Mouse (Mus musculus) layer of hippocampus, postnatal 25 days (tissue): ENCODE measurements around the gene Usp36. TPM values are rescaled to one million over a fixed set of nuclear protein-coding genes. Genes with fewer than 3 reads are reported as not detected.
"Not testable (repeated sequence)": the region's sequence is repeated elsewhere in the genome, so short reads cannot be mapped to it uniquely, and the experiment has no call there.

ENCODE experiments used
- DNase-seq, 2 experiments: peaks; one replicate each; pipeline ENCODE4 v3.0.0; 2022; ENCODE audit warnings: mixed read lengths in 2 of 2, low spot score in 1 of 2; ENCODE audit errors: extremely low spot score in 1 of 2
- total RNA-seq, 2 experiments: library from RNA; stranded (reverse); gene quantifications; 2 replicates each; pipeline ENCODE4 v1.2.3; 2021

The Usp36 gene
- total RNA-seq, 2 experiments from 2014 or later, result 20.3 to 26.7 TPM

DNA sequence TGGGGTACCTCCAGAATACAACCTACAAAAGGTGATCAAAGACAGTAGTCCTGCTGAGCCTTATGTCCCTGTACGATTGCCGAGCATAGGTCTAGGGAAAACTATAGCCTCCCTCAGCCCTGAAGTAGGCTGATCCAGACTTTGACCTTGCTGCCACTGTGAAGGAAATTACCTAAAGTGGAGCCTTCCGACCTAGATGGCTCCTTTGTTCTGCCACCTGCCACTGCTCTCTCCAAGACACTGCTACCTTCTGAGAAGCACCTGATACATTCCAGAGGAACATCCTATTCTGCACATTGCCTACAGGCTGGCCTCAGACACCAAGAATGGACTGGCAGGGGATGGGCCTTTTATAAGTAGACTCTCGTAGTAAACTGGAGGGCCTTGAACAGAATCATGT, 13.9 kb upstream of the Usp36 start:
- DNase-seq, result not testable (repeated sequence)

DNA sequence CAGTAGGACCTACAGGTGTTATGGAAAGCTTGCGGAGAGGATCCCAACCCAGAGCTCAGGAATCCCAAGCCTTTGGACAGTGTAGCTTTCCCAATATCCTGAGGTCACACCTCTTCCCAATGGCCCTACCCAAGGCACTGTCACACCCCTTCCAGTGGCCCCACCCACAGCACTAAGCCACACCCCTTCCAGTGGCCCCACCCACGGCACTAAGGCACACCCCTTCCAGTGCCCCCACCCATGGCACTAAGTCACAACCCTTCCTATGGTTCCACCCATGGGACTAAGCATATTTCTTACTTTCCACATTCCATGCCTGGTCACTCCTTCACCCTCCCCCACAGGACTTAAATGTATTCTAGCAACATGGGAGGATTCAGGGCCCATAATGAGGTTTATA, 8.8 kb upstream of the Usp36 start:
- DNase-seq, result no peak

DNA sequence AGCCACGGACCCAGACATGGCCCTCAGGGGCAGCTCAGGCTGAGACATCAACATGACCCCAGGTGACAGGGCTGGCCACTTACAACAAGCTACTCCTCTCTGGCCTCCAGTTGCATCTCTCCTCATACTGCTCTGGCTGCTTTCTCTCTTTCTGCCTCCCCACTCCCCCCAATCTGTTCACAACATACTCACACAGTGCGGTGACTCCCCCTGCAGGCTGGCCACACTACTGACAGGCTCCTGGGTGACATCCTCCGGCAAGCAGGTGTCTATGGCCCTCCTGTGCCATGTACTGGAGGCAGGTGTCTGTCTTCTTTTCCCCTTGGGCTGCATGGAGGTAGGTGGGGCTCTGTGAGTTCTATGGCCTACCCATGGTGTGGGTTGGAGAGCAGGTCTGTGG, 7.9 kb upstream of the Usp36 start:
- no peak for DNase-seq

DNA sequence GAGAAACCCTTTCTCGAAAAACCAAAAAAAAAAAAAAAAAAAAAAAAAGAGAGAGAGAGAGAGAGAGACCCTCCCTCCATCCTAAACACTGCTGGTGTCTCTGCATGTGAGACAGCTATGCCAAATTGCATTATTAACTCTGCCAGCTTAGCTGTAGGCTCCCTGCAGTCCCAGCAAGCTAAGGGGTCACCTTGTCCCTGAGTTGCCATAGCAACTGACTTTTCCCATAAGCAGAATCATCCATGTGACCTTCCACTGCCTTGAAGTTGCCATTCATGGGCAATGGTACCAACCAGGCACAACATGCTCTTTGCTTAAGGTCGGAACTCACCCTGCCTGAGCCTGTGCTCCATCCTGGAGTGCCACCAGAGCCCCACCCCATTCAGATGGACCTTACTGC, 5.0 kb upstream of the Usp36 start:
- DNase-seq, result no peak

DNA sequence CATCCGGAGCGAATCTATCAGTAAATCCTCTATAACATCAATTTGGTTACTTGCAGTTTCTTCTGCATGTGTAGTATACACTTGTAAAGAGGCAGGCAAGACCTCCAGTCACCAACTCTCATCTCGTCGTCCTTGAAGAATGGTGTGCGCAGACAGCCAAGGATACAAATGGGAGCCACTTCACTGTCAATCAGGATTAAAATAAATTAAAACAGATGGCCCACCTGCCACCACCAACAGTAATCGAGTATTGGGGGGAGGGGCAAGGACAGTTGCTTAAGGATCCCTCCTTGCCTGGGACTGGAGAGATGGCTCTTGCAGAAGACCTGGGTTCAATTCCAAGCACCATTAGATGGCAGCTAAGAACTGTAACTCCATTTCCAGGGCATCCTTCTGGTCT, 2.6 kb upstream of the Usp36 start:
- no peak for DNase-seq

DNA sequence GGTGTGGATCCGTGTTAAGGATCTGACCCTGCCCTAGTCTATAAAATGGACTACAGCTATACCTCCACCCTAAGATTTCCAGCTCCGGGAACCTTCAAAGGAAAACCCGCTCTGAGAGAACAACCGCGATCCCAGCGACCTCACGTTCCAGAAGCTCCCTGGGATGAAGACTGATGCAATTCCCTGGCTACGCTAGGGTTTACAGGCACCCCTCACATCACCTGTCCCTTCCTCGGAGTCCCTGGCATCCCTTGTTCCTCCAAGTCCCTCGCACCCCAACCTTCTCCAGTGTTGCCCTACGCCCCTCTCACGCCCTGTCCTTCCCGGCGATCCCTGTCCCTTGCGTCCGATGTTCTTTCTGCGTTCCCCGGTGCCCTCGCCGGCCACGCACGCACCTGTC, 482 bp downstream of the Usp36 start:
- DNase-seq, result no peak

DNA sequence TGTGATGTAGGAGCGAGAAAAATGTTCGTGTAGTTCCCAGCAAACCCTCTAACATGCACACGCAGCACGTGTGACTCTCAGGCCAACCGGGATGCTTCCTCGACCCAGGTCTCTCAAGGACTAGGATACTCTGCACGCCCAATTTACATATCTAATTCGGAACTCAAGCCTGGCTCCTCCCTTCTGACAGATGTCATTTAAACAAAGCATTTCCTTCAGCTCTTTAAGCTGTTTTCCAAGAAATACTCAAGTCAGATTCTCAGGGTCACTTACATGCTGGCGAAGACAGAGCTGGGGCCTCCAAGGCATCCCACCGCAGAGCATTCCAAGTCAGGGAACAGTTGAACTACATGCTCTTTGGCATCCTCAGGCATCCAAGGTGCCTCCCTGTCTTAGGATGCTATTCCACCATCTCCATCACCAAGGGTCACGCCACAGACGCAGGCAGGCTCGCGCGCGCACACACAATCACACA, 970 bp downstream of the Usp36 start:
- no peak for DNase-seq

DNA sequence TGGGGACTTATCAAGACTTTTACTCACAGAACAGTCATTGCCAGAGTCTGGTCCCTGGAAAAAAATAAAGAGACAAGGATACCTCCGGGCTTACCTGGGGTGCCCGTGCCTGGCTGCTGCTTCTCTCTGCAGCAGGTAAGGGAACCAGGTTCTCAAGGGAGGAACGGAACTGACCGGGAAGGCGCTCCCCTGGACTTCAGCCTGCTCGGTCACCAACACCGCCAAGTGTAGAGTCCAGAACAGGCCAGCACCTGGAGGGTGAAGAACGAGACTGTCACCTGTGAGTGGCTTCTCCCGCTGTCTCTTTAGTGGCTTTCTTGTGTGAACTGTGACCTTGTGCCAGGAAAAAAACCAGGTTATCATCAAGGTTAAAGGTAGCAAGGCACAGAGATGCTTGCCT, 2.5 kb downstream of the Usp36 start:
- no peak for DNase-seq

DNA sequence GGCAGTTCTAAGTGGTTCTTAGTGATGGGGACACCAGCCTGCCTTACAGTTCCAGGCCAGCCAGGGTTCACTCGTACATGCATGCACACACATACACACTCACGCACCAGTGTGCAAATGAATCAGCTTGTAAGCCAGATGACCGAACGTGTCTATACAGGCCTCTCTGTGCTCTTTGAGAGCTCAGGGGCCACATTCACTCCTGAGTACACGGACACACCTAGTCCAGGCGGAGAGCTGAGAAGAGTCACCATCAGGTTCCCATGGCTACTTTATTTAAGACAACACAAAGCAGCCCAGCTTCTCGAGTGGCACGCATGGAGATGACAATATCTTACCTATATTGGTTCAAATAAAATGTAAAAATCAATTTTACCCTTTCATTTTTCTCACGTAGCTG, 3.6 kb downstream of the Usp36 start:
- no peak for DNase-seq

DNA sequence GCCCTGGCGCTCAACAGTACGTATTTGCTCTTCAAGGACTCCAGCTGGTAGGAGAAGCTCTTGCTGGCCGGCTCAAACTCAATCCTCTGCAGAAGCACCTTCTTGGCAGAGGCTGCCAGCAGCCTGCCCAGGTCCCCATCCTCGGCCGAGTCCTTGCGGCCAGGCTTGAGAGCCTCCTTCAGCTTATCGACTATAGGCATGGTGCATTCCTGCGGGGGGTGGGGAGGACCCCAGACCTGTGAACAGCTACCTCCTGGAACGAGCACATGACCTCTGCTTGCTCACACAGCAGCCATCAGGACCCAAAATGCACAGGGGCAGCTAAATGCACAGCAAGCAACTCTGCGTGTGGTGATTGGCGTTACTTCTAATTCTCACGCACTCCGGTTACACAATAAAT, 4.3 kb downstream of the Usp36 start:
- DNase-seq, result no peak

DNA sequence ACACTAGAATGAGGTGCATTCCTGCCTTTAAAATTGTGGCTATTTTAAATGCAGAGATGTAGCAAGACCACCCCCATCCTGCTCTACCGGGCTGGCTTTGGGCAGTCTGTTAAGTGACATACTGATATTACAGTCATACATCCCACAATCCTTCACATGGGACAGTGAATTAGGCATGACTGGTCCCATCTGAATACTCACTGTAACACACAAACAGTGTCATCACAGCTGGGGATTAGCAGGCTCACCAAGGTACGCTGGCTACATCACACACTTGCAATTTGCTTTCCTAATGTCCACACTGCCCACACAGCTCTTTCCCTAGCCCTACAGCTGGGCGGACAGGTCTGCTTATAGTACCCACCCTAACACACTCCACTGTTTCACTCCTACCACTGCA, 9.8 kb downstream of the Usp36 start:
- DNase-seq, result no peak

DNA sequence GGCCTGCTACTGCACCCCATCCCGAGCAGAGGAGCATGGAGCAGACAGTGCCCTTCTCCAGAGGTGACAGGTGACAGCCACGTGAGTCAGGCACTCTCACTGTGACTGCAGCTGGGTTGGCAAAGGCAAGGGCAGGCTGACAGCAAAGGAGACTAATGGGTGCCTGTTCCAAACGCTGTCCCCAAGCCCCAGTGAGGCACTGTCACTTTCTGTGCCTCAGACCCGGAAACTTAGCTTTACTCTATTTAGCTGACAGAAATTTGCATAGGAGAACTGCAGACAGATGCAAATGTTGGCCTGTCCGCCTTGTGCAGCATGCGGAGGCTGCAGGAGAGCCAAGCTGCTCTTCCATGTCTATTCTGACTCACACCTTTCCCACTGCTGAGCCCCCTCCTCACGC, 13.7 kb downstream of the Usp36 start:
- no peak for DNase-seq

DNA sequence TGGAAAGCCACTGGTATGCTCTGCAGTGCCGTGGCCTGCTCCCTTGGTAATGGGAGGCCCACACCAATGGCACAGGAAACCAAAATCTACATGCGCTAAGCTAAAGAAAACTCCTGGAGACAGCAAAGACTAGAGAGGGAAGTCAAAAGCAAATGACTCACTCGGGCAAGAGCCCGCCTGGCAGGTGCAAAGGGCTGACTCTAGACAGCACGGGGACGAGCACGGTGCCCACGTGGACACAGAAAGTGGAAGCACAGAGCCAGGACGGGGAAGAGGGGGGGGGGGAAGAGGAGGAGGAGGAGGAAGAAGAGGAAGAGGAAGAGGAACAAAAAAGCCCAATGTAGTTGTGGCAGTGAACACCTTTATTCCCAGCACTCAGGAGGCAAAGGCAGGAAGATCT, 15.0 kb downstream of the Usp36 start:
- no peak for DNase-seq

DNA sequence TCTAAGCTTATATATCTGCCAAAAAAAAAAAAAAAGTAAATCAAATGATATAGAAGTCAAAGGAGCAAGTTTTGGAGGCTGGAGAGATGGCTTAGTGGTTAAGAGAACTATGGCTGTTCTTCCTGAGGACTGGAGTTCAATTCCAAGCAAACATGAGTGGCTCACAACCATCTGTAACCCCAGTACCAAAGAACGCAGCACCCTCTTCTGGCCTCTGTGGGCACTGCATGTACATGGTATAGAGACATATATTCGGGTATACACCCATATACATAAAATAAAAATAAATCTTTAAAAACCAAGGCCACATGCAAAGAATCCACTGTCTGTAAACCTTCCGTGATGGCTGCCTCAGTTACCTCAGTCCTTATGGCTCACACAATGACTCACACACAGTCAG, 20.2 kb downstream of the Usp36 start:
- DNase-seq, result peak in 1 of 2 experiments; percentile 36

DNA sequence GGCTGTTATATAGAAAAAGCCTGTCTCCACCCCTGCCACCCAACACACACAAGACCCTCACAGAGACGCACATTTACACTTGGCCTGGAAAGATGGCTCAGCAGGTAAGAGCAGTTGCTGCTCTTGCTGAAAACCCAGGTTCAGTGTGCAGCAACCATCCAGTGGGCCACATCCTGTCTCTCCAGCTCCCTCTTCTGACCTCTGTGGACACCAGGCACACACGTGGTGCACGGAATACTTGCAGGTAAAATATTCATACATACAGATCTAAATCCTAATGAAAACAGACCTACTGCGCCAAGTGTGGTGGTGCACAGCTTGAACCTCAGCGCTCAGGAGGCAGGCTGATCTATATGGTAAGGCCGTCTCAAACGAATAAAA, 23.4 kb downstream of the Usp36 start:
- DNase-seq, result no peak

DNA sequence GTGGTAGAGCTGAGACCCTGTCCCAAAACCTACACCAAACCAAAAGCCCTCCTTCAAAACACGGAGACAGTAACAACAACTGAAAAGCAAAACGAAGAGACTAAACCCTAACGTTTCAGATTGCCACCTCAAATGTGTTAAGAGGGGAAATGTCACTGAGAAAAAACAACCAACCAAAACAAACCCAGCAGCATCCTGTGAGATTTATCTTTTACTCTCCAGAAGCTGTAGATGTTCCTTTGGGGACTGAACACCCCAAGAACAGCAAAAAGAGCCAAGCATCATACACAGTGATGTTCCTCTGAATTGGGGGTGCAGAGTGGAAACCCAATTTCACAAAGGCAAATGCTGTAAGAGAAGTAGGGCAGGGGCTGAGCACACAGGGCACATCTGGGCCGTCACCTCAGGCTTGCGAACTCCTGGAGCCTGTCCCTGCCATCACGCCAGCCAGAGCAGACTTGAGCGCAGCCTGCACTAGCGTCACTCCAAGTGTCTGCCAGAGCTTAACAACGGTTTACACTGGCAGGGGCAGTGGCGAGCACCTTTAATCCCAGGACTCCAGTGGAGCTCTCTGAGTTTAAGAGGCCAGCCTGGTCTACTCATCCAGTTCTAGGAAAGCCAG, 23.9 kb downstream of the Usp36 start:
- no peak for DNase-seq

DNA sequence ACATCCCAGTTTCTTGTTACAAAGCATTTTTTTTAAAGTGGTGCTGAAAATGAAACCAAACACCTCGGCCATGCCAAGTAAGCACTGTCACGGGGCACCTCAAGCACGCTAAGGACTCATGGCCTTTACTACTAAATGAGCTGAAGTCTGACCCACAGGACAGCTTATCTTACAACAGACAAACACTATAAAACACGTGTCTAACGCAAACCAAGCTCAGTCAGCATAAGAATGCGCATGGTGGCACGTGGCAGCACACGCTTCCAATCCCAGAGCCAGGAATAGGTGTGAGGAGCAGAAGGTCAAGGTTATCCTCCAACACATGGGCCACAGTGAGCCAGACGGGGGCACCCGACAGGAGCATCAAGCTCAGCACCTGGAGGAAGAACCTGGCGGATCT, 24.4 kb downstream of the Usp36 start:
- DNase-seq, result no peak

DNA sequence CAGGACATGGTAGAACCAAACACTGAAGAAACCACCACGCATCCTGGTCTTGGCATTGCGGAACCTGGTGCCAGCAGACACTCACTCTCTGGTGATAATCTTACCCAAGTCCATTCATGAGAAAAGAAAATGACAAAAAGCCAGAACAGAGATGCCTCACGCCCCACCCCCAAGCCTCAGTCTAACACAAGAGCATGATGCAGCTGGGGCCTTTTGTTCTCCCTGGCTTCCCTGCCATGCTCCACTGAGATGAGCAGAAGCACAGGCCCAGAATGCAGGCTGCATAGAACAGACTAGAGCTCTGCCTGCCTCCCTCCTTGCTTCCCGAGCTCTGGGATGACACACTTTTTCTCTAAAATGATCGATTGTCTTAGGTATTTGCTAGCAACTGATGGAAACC, 26.9 kb downstream of the Usp36 start:
- DNase-seq, result peak in 1 of 2 experiments; percentile 53

DNA sequence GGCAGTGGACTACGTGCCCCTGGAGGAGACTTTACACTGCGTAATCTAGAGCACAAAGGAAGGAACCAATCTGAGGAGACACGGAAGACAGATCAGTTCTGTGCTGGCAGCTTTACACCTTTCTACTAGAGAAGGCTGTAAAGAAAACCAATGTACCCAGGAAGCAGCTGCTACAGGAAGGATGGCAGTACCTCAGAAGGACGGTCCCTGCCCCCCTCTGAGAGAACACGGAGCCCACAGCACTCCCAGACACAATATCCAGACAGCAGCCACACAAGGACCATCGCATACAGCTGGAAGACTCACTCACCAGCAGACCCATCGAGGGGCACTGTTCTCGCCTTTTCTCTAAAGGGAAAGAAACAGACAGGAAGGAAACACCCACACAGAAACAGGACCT, 30.0 kb downstream of the Usp36 start:
- DNase-seq, result no peak

DNA sequence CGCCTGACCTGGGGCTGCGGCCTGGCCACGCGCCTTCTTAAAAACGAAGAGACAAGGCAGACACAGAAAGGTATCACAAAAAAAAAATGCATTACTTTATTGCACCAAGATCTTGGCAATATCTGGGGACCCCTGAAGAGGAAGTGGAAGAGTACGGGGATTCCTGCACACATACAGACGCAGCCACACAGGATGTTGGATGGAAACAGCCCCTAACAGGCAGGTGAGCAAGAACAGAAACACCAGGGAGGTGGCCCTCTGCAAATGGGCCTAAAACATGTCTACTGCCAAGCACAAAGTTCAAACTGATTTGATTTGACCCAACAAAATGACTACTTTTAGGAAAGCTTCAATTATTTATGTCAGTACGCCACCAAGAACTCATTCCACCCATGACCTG, 30.5 kb downstream of the Usp36 start:
- no peak for DNase-seq

DNA sequence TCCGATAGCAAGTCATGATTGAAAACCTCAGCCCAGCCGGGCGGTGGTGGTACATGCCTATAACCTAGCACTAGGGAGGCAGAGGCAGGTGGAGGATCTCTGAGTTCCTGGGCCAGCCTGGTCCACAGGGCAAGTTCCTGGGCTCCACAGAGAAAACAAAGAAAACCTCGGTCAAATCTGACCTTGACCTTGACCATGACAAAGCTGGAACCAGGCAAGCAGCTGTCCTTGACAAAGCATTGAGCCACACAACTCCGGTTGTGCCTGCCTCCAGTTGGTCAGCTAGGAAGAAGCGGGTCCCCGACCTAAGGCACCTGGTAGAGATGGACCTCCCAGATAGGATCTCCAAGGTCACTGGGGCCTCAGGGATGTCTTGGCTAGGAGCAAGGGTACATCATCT, 33.7 kb downstream of the Usp36 start:
- DNase-seq, result no peak

DNA sequence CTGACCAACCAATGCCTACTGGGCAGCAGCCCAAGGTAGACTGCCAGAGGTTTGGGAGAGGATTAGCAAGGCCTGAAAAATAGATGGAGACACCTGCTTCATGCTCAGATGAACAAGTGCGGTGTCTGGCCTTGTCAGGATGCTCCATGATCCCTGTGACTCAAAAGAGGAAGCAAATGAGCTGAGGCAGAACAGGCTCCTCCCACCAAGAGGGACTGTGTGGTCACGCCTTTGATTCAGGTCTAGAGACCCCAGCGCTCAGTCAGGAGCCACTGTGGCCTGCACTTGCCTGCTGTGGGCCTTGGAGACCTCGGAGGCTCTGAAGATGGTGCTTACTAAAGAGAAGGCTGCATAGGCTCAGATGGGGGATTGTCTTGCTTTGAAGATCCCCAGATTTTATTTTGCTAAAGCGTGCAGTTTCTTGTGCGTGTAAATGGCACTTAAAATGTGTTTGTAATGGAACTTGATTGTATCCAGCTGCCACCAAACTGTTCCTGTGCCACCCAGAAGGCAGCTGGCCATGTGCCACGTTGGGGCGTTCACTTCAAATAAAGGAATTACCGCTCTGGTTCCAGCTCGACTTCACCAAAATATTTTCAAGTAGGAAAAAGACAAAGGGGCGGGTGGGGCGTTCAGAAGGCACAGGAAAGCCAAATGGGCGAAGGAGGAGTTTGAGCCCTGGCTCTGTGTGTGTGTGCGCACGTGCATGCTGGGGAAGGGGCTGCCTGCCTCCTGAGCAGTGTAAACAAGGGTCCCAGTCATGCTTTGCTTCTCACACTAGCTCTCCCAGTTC, 35.7 kb downstream of the Usp36 start:
- peak; percentile 44 to 69 for DNase-seq
